Mouse (Mus musculus): ENCODE data around the gene Tmem17. TPM values are rescaled to one million over a fixed set of nuclear protein-coding genes. Genes with fewer than 3 reads are reported as not detected.

The Tmem17 gene
- total and polyA plus RNA-seq, 3 experiments, result not detected

GRCm38 (mm10) chr11:22494941-22495340 is 16.9 kb upstream of the Tmem17 start:
- ATAC-seq (ENCODE audit: extremely low read depth, insufficient number of reproducible peaks, low FRiP score, poor library complexity, severe bottlenecking) (no peak), DNase-seq (ENCODE audit: low spot score) (no peak)
- no peak overlapping the region for H3K4me3 ChIP-seq (ENCODE audit: low read depth, low read length)
- H3K9me3 ChIP-seq (replicated peaks), result no peaks in the 10 kb centered on the region
- TF ChIP-seq CTCF (IDR thresholded peaks at IDR 0.05; ENCODE audit: low read depth, low read length) (no peak), GATA2 (IDR thresholded peaks at IDR 0.05; ENCODE audit: borderline replicate concordance, low read depth, low read length) (no peak), POLR2AphosphoS5 (IDR thresholded peaks at IDR 0.05; ENCODE audit: insufficient replicate concordance, low read depth, low read length) (no peak), TAL1 (conservative IDR thresholded peaks at IDR 0.05; ENCODE audit: low read depth, low read length) (no peak), GATA1 (IDR thresholded peaks at IDR 0.05; ENCODE audit: borderline replicate concordance, low read length) (no peak)
- no peaks in the 10 kb centered on the region for H3K27me3 ChIP-seq (ENCODE audit: insufficient read depth, low read length)
- no peaks in the 10 kb centered on the region for H3K4me1 ChIP-seq (ENCODE audit: insufficient read depth, low read depth, low read length)
- no peaks in the 10 kb centered on the region for H3K36me3 ChIP-seq (replicated peaks)

- Histone ChIP-seq H3K4me3 (ENCODE audit: low read depth, low read length) (no peak overlapping the region), H3K4me1 (ENCODE audit: insufficient read depth, low read depth, low read length) (no peaks in the 10 kb centered on the region), H3K9me3 (replicated peaks) (no peaks in the 10 kb centered on the region), H3K36me3 (replicated peaks) (no peaks in the 10 kb centered on the region), H3K27me3 (ENCODE audit: insufficient read depth, low read length) (no peaks in the 10 kb centered on the region)
- ATAC-seq (ENCODE audit: extremely low read depth, insufficient number of reproducible peaks, low FRiP score, poor library complexity, severe bottlenecking) (no peak), DNase-seq (ENCODE audit: low spot score) (no peak)
- TF ChIP-seq GATA2 (IDR thresholded peaks at IDR 0.05; ENCODE audit: borderline replicate concordance, low read depth, low read length), result no peak
- TF ChIP-seq GATA1 (IDR thresholded peaks at IDR 0.05; ENCODE audit: borderline replicate concordance, low read length), result no peak
- no peak for TF ChIP-seq CTCF (IDR thresholded peaks at IDR 0.05; ENCODE audit: low read depth, low read length)
- TF ChIP-seq POLR2AphosphoS5 (IDR thresholded peaks at IDR 0.05; ENCODE audit: insufficient replicate concordance, low read depth, low read length), result no peak
- TF ChIP-seq TAL1 (conservative IDR thresholded peaks at IDR 0.05; ENCODE audit: low read depth, low read length), result no peak
Measured at GRCm38 (mm10) chr11:22499396-22499795, 12.5 kb upstream of the Tmem17 start.

- ATAC-seq (ENCODE audit: extremely low read depth, insufficient number of reproducible peaks, low FRiP score, poor library complexity, severe bottlenecking), result no peak
- Histone ChIP-seq H3K4me3 (ENCODE audit: low read depth, low read length) (no peak overlapping the region), H3K4me1 (ENCODE audit: insufficient read depth, low read depth, low read length) (no peaks in the 10 kb centered on the region), H3K9me3 (replicated peaks) (no peaks in the 10 kb centered on the region), H3K36me3 (replicated peaks) (no peaks in the 10 kb centered on the region), H3K27me3 (ENCODE audit: insufficient read depth, low read length) (no peaks in the 10 kb centered on the region)
- TF ChIP-seq CTCF (IDR thresholded peaks at IDR 0.05; ENCODE audit: low read depth, low read length) (no peak), GATA2 (IDR thresholded peaks at IDR 0.05; ENCODE audit: borderline replicate concordance, low read depth, low read length) (no peak), GATA1 (IDR thresholded peaks at IDR 0.05; ENCODE audit: borderline replicate concordance, low read length) (no peak), POLR2AphosphoS5 (IDR thresholded peaks at IDR 0.05; ENCODE audit: insufficient replicate concordance, low read depth, low read length) (no peak), TAL1 (conservative IDR thresholded peaks at IDR 0.05; ENCODE audit: low read depth, low read length) (no peak)
- no peak for DNase-seq (ENCODE audit: low spot score)
Measured at GRCm38 (mm10) chr11:22499886-22500285, 12.0 kb upstream of the Tmem17 start.

GRCm38 (mm10) chr11:22500771-22501566 is 10.9 kb upstream of the Tmem17 start:
- no peaks in the 10 kb centered on the region for H3K27me3 ChIP-seq (ENCODE audit: insufficient read depth, low read length)
- H3K4me3 ChIP-seq (ENCODE audit: low read depth, low read length), result no peak overlapping the region
- H3K36me3 ChIP-seq (replicated peaks), result no peaks in the 10 kb centered on the region
- H3K4me1 ChIP-seq (ENCODE audit: insufficient read depth, low read depth, low read length), result no peaks in the 10 kb centered on the region
- no peak for TF ChIP-seq POLR2AphosphoS5 (IDR thresholded peaks at IDR 0.05; ENCODE audit: insufficient replicate concordance, low read depth, low read length)
- no peak for TF ChIP-seq GATA1 (IDR thresholded peaks at IDR 0.05; ENCODE audit: borderline replicate concordance, low read length)
- TF ChIP-seq GATA2 (IDR thresholded peaks at IDR 0.05; ENCODE audit: borderline replicate concordance, low read depth, low read length), result no peak
- no peak for TF ChIP-seq TAL1 (conservative IDR thresholded peaks at IDR 0.05; ENCODE audit: low read depth, low read length)
- no peak for TF ChIP-seq CTCF (IDR thresholded peaks at IDR 0.05; ENCODE audit: low read depth, low read length)
- no peaks in the 10 kb centered on the region for H3K9me3 ChIP-seq (replicated peaks)
- no peak for ATAC-seq (ENCODE audit: extremely low read depth, insufficient number of reproducible peaks, low FRiP score, poor library complexity, severe bottlenecking)
- DNase-seq (ENCODE audit: low spot score), result no peak

GRCm38 (mm10) chr11:22513075-22513474 is 1.2 kb downstream of the Tmem17 start:
- no peak for ATAC-seq (ENCODE audit: extremely low read depth, insufficient number of reproducible peaks, low FRiP score, poor library complexity, severe bottlenecking)
- Histone ChIP-seq H3K4me3 (ENCODE audit: low read depth, low read length) (no peak overlapping the region), H3K4me1 (ENCODE audit: insufficient read depth, low read depth, low read length) (no peaks in the 10 kb centered on the region), H3K36me3 (replicated peaks) (no peaks in the 10 kb centered on the region), H3K27me3 (ENCODE audit: insufficient read depth, low read length) (peaks cover 8% of the 10 kb centered on the region; the same call in 1 of the 2 replicates), H3K9me3 (replicated peaks) (0 out of 2 replicates have a peak, but pooled peaks cover 2% of the 10 kb centered on the region)
- no peak for TF ChIP-seq TAL1 (conservative IDR thresholded peaks at IDR 0.05; ENCODE audit: low read depth, low read length)
- TF ChIP-seq CTCF (IDR thresholded peaks at IDR 0.05; ENCODE audit: low read depth, low read length), result no peak
- TF ChIP-seq GATA2 (IDR thresholded peaks at IDR 0.05; ENCODE audit: borderline replicate concordance, low read depth, low read length), result no peak
- no peak for DNase-seq (ENCODE audit: low spot score)

- no peak for TF ChIP-seq CTCF (IDR thresholded peaks at IDR 0.05; ENCODE audit: low read depth, low read length)
- TF ChIP-seq GATA2 (IDR thresholded peaks at IDR 0.05; ENCODE audit: borderline replicate concordance, low read depth, low read length), result no peak
- no peak for TF ChIP-seq GATA1 (IDR thresholded peaks at IDR 0.05; ENCODE audit: borderline replicate concordance, low read length)
- TF ChIP-seq TAL1 (conservative IDR thresholded peaks at IDR 0.05; ENCODE audit: low read depth, low read length), result no peak
- no peak for TF ChIP-seq POLR2AphosphoS5 (IDR thresholded peaks at IDR 0.05; ENCODE audit: insufficient replicate concordance, low read depth, low read length)
- Histone ChIP-seq H3K4me1 (ENCODE audit: insufficient read depth, low read depth, low read length) (no peaks in the 10 kb centered on the region), H3K36me3 (replicated peaks) (no peaks in the 10 kb centered on the region), H3K27me3 (ENCODE audit: insufficient read depth, low read length) (peaks cover 8% of the 10 kb centered on the region; the same call in 1 of the 2 replicates), H3K9me3 (replicated peaks) (0 out of 2 replicates have a peak, but pooled peaks cover 2% of the 10 kb centered on the region), H3K4me3 (ENCODE audit: low read depth, low read length) (no peak overlapping the region)
- DNase-seq (ENCODE audit: low spot score), result no peak
- no peak for ATAC-seq (ENCODE audit: extremely low read depth, insufficient number of reproducible peaks, low FRiP score, poor library complexity, severe bottlenecking)
Measured at GRCm38 (mm10) chr11:22515061-22515460, 3.2 kb downstream of the Tmem17 start.
